Mouse (Mus musculus): Measurements from ENCODE around the gene Scimp. TPM values are rescaled to one million over a fixed set of nuclear protein-coding genes. Genes with fewer than 3 reads are reported as not detected.

The Scimp gene
- polyA plus RNA-seq, 1 experiment, result 1.1 TPM

DNA sequence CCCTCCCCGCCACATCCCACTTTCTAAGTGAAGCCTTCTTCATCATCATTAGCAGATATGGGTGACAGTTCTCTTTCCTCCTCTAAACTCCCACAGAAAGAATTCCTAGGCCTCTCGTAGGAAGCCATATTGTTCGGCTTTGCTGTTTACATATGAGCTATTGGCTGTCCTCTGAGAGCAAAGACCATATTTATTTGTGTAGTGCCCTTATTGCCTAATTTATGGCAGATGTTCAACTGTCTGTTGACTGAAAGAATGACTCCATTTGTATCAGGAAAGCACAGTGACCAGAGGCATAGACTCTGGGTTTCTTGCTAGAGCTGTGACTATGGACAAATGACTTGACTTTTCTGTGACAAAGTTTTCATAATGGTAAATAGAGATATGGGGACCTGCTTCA, 70.8 kb downstream of the Scimp start:
- no peak for TF ChIP-seq CTCF (IDR thresholded peaks at IDR 0.05; ENCODE audit: low read depth, low read length)
- no peak for TF ChIP-seq POLR2A (IDR thresholded peaks at IDR 0.05; ENCODE audit: borderline replicate concordance, low read depth, low read length)
- Histone ChIP-seq H3K4me3 (ENCODE audit: insufficient read depth, low read length) (no peak overlapping the region), H3K27ac (ENCODE audit: insufficient read depth, low read depth, low read length) (no peak overlapping the region), H3K4me1 (ENCODE audit: control insufficient read depth, insufficient read depth, low read length) (peaks cover 13% of the 10 kb centered on the region)

Other genes with a start within 250 kb of the Scimp start
- gene Mink1, start 249.7 kb downstream of the Scimp start, polyA plus RNA-seq (2012; ENCODE audit: insufficient read depth, insufficient read length, missing spikeins), result 139 and 151 TPM in 2 replicates
- not detected in 2 replicates for gene 4930544D05Rik, start 196.7 kb downstream of the Scimp start, polyA plus RNA-seq (2012; ENCODE audit: insufficient read depth, insufficient read length, missing spikeins)
- gene Chrne, start 193.4 kb downstream of the Scimp start, polyA plus RNA-seq (2012; ENCODE audit: insufficient read depth, insufficient read length, missing spikeins), result not detected in 2 replicates
- gene Gp1ba, start 173.5 kb downstream of the Scimp start, polyA plus RNA-seq (2012; ENCODE audit: insufficient read depth, insufficient read length, missing spikeins), result not detected in 2 replicates
- 70.1 and 76.6 TPM in 2 replicates for gene Rnf167, start 165.4 kb downstream of the Scimp start, polyA plus RNA-seq (2012; ENCODE audit: insufficient read depth, insufficient read length, missing spikeins)
- gene Slc25a11, start 165.1 kb downstream of the Scimp start, polyA plus RNA-seq (2012; ENCODE audit: insufficient read depth, insufficient read length, missing spikeins), result 99.9 and 110 TPM in 2 replicates
- gene Pfn1, start 157.9 kb downstream of the Scimp start, polyA plus RNA-seq (2012; ENCODE audit: insufficient read depth, insufficient read length, missing spikeins), result 1,781 and 1,801 TPM in 2 replicates
- 4.7 and 7.4 TPM in 2 replicates for gene Eno3, start 155.4 kb downstream of the Scimp start, polyA plus RNA-seq (2012; ENCODE audit: insufficient read depth, insufficient read length, missing spikeins)
- gene Spag7, start 143.2 kb downstream of the Scimp start, polyA plus RNA-seq (2012; ENCODE audit: insufficient read depth, insufficient read length, missing spikeins), result 86.8 and 101 TPM in 2 replicates
- gene Camta2, start 124.5 kb downstream of the Scimp start, polyA plus RNA-seq (2012; ENCODE audit: insufficient read depth, insufficient read length, missing spikeins), result 71.4 and 84.6 TPM in 2 replicates
- gene Inca1, start 112.4 kb downstream of the Scimp start, polyA plus RNA-seq (2012; ENCODE audit: insufficient read depth, insufficient read length, missing spikeins), result 1.7 TPM in 1 of 2 replicates, not detected in the other
- gene Kif1c, start 112.0 kb downstream of the Scimp start, polyA plus RNA-seq (2012; ENCODE audit: insufficient read depth, insufficient read length, missing spikeins), result 56.2 and 57.9 TPM in 2 replicates
- gene Zfp3, start 48.4 kb downstream of the Scimp start, polyA plus RNA-seq (2012; ENCODE audit: insufficient read depth, insufficient read length, missing spikeins), result 2.7 and 3.3 TPM in 2 replicates
- gene Rabep1, start 32.2 kb upstream of the Scimp start, polyA plus RNA-seq (2012; ENCODE audit: insufficient read depth, insufficient read length, missing spikeins), result 49.2 and 51.8 TPM in 2 replicates
- 54.1 and 56.2 TPM in 2 replicates for gene Nup88, start 157.4 kb upstream of the Scimp start, polyA plus RNA-seq (2012; ENCODE audit: insufficient read depth, insufficient read length, missing spikeins)
- 60.5 and 65.8 TPM in 2 replicates for gene Rpain, start 157.6 kb upstream of the Scimp start, polyA plus RNA-seq (2012; ENCODE audit: insufficient read depth, insufficient read length, missing spikeins)
- 49.8 and 63.2 TPM in 2 replicates for gene C1qbp, start 170.4 kb upstream of the Scimp start, polyA plus RNA-seq (2012; ENCODE audit: insufficient read depth, insufficient read length, missing spikeins)
- gene Dhx33, start 191.9 kb upstream of the Scimp start, polyA plus RNA-seq (2012; ENCODE audit: insufficient read depth, insufficient read length, missing spikeins), result 12.6 and 13.2 TPM in 2 replicates
- gene Mis12, start 207.0 kb upstream of the Scimp start, polyA plus RNA-seq (2012; ENCODE audit: insufficient read depth, insufficient read length, missing spikeins), result 29.7 and 29.8 TPM in 2 replicates
- 81.9 and 90.4 TPM in 2 replicates for gene Derl2, start 207.3 kb upstream of the Scimp start, polyA plus RNA-seq (2012; ENCODE audit: insufficient read depth, insufficient read length, missing spikeins)
- gene 6330403K07Rik, start 220.9 kb upstream of the Scimp start, polyA plus RNA-seq (2012; ENCODE audit: insufficient read depth, insufficient read length, missing spikeins), result not detected in 2 replicates